10 mouse cellular contexts compared by ENCODE assay signal in the genomic region with DNA sequence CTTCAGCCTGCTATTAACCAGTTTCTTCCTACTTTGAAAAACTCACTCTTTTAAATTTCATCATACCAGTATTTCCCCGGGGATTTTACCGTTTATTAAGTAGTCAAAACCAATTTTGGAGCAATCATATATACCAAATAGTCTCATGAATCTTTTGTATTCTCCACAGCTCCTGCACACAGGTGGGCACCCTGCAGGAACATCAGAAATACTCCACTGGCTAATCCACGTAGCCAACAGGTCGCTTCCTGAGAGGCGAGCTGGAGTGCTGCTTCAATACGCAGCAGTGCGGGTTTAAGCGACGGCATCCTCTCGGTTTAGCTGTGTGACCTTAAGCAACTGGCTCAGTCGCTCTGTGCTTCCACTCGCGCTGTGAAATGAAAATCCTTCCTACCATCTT.
"Had no signal": no experiment of that assay in that cellular context is flagged by ENCODE, and none has a peak within 500 bp of the region (broad histone marks: within the 10 kb centered on the region; RNA-seq: fewer than 3 reads in every experiment).

No protein-coding gene starts in this region.

- H3K4me2 ChIP-seq: liver, embryonic 12.5 days; lung, embryonic 15.5 days; midbrain, embryonic 12.5 days; midbrain, embryonic 15.5 days; neural tube, embryonic 12.5 days; stomach, embryonic 15.5 days had no signal

- H3K36me3 ChIP-seq: lung, embryonic 15.5 days; midbrain, embryonic 12.5 days; midbrain, embryonic 15.5 days; stomach, embryonic 15.5 days had no signal

- H3K27ac ChIP-seq: liver, embryonic 12.5 days; liver, embryonic 14.5 days; macrophage; midbrain, embryonic 12.5 days; midbrain, embryonic 15.5 days; neural tube, embryonic 12.5 days; stomach, postnatal 0 days had no signal

- H3K4me3 ChIP-seq: liver, embryonic 12.5 days; lung, embryonic 15.5 days; megakaryocyte, embryonic 14.5 days; midbrain, embryonic 12.5 days; midbrain, embryonic 15.5 days; neural tube, embryonic 12.5 days; stomach, embryonic 15.5 days had no signal

- H3K27me3 ChIP-seq: liver, embryonic 12.5 days; lung, embryonic 15.5 days; midbrain, embryonic 12.5 days; midbrain, embryonic 15.5 days; neural tube, embryonic 12.5 days; stomach, embryonic 15.5 days had no signal

- H3K4me1 ChIP-seq: liver, embryonic 12.5 days; lung, embryonic 15.5 days; midbrain, embryonic 12.5 days; midbrain, embryonic 15.5 days; neural tube, embryonic 12.5 days; stomach, embryonic 15.5 days had no signal

- H3K9ac ChIP-seq: liver, embryonic 12.5 days; liver, embryonic 14.5 days; lung, embryonic 15.5 days; midbrain, embryonic 12.5 days; midbrain, embryonic 15.5 days; neural tube, embryonic 12.5 days; stomach, embryonic 15.5 days had no signal

- H3K9me3 ChIP-seq: liver, embryonic 12.5 days; lung, embryonic 15.5 days; midbrain, embryonic 12.5 days; midbrain, embryonic 15.5 days; neural tube, embryonic 12.5 days; stomach, embryonic 15.5 days had no signal
